Mouse (Mus musculus): ENCODE results near the gene Cluh. TPM values are rescaled to one million over a fixed set of nuclear protein-coding genes. Genes with fewer than 3 reads are reported as not detected.

Cluh gene
- polyA plus RNA-seq, 2 experiments: 14.3 to 29.5 TPM

DNA sequence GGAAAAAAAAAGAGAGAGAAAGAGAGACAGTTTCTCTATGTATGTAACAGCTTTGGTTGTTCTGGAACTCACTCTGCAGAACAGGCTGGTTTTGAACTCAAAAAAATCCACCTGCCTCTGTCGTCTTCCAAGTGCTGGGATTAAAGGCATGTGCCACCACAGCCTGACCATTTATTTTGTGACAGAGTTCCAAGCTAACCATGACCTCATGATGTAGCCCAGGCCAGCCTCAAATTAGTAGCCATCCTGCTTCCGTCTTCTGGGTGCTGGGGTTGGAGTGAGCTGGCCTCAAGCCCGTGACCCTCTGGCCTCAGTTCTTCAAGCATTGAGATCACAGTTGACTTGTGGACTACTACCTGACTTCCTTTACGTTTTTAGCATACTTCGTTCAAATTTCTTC, 19.2 kb downstream of the Cluh start:
- TF ChIP-seq CTCF (IDR thresholded peaks at IDR 0.05; ENCODE audit: low read depth) (no peak), EP300 (IDR thresholded peaks at IDR 0.05; ENCODE audit: low read depth) (no peak)
- Histone ChIP-seq H3K27ac (no peak overlapping the region), H3K9ac (replicated peaks) (no peak overlapping the region), H3K4me1 (replicated peaks; ENCODE audit: control insufficient read depth in 2 of 2, insufficient read depth in 2 of 2, low read length in 1 of 2) (peaks cover 7% of the 10 kb centered on the region in 2 experiments), H3K36me3 (replicated peaks; ENCODE audit: control insufficient read depth, insufficient read depth, low read depth) (peaks cover 43% of the 10 kb centered on the region), H3K27me3 (ENCODE audit: control insufficient read depth, insufficient read depth, low read length) (no peaks in the 10 kb centered on the region), H3K4me2 (ENCODE audit: low read depth) (no peak overlapping the region), H3K9me3 (ENCODE audit: control insufficient read depth, low read length) (no peaks in the 10 kb centered on the region), H3K4me3 (ENCODE audit: insufficient read depth in 1 of 2, low read depth in 2 of 2, low read length in 2 of 2) (no peak overlapping the region)
- ATAC-seq (ENCODE audit: insufficient read depth) (no peak), DNase-seq (ENCODE audit: low read depth in 3 of 3, low spot score in 3 of 3) (no peak)
- 85% methylated on average over 5 of the region's 5 CpGs for WGBS (ENCODE audit: insufficient replicate concordance)

DNA sequence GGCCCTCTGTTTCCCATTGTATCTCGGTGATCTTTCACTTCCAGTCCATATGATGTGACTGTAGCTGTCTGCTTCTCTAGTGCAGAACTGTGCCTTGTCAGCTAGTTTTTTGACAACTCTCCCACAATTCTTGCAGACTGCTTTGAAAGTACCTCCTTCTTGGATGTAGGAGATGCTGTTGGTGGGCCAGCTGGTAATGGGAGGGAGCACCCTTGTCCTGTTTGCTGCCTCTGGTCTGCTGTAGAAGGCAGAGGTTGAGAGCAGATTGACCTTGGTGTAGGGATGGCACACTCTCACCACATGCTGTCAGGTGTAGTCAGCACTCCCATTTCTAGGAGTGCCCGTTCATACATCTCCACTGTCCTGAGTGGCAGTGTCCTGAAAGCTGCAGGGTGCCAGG, 19.7 kb downstream of the Cluh start:
- 82% methylated on average over 2 of the region's 2 CpGs for WGBS (ENCODE audit: insufficient replicate concordance)

DNA sequence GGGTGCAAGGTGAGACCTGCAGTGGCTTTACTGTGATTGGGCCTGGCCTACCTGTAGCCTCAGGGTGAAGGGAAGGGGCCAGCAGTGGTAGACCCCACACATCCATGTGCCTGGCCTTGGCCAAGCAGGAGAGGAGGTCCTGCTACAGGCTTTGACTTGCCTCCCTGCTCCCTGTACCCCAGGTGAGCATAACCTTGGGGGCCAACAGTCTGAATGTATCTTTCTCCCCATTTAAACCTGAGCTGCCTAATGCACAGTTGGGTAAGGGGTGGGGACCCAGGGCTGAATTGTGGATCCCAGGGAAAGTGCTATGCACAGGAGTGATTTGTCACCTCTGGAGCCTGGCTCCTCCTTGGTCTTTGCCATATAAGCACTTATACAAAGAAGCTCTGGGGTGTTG, 20.9 kb downstream of the Cluh start:
- Histone ChIP-seq H3K4me1 (replicated peaks; ENCODE audit: control insufficient read depth in 2 of 2, insufficient read depth in 2 of 2, low read length in 1 of 2) (peaks cover 19 to 21% of the 10 kb centered on the region in 2 experiments), H3K27me3 (ENCODE audit: control insufficient read depth, insufficient read depth, low read length) (no peaks in the 10 kb centered on the region), H3K4me2 (ENCODE audit: low read depth) (no peak overlapping the region), H3K9ac (replicated peaks) (no peak overlapping the region), H3K4me3 (ENCODE audit: insufficient read depth in 1 of 2, low read depth in 2 of 2, low read length in 2 of 2) (no peak overlapping the region), H3K36me3 (replicated peaks; ENCODE audit: control insufficient read depth, insufficient read depth, low read depth) (peaks cover 43% of the 10 kb centered on the region), H3K27ac (no peak overlapping the region), H3K9me3 (ENCODE audit: control insufficient read depth, low read length) (no peaks in the 10 kb centered on the region)
- DNase-seq (ENCODE audit: low read depth in 3 of 3, low spot score in 3 of 3) (no peak), ATAC-seq (ENCODE audit: insufficient read depth) (no peak)
- TF ChIP-seq EP300 (IDR thresholded peaks at IDR 0.05; ENCODE audit: low read depth): no peak
- no peak for TF ChIP-seq CTCF (IDR thresholded peaks at IDR 0.05; ENCODE audit: low read depth)

More for the DNA sequence above, 19.7 kb downstream of the Cluh start:
- Histone ChIP-seq H3K27ac (no peak overlapping the region), H3K9ac (replicated peaks) (no peak overlapping the region), H3K27me3 (ENCODE audit: control insufficient read depth, insufficient read depth, low read length) (no peaks in the 10 kb centered on the region), H3K4me3 (ENCODE audit: insufficient read depth in 1 of 2, low read depth in 2 of 2, low read length in 2 of 2) (no peak overlapping the region), H3K4me2 (ENCODE audit: low read depth) (no peak overlapping the region), H3K4me1 (replicated peaks; ENCODE audit: control insufficient read depth in 2 of 2, insufficient read depth in 2 of 2, low read length in 1 of 2) (peaks cover 11% of the 10 kb centered on the region in 2 experiments), H3K36me3 (replicated peaks; ENCODE audit: control insufficient read depth, insufficient read depth, low read depth) (peaks cover 41% of the 10 kb centered on the region), H3K9me3 (ENCODE audit: control insufficient read depth, low read length) (no peaks in the 10 kb centered on the region)
- TF ChIP-seq CTCF (IDR thresholded peaks at IDR 0.05; ENCODE audit: low read depth) (no peak), EP300 (IDR thresholded peaks at IDR 0.05; ENCODE audit: low read depth) (no peak)
- DNase-seq (ENCODE audit: low read depth in 3 of 3, low spot score in 3 of 3) (no peak), ATAC-seq (ENCODE audit: insufficient read depth) (no peak)

DNA sequence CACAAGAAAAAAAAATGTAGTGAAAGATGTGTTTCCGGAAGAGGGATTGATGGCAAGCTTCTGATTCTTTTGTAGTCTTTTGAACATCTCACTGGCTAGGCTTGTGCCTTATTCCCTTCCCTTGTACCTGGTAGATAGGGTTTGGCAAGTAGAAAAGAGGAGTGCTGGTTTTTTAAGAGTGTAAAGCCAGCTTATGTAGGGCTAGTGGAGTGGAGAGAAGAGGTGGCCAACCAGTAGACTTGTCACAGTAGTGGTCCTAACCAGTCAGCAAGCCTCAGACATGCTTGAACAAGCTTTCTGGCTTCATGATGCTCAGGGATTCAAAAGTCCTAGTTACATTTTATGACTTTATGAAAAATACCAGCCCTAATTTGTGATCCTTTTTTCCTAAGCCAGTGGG, 21.7 kb downstream of the Cluh start:
- Histone ChIP-seq H3K9ac (replicated peaks) (no peak overlapping the region), H3K9me3 (ENCODE audit: control insufficient read depth, low read length) (no peaks in the 10 kb centered on the region), H3K36me3 (replicated peaks; ENCODE audit: control insufficient read depth, insufficient read depth, low read depth) (peaks cover 45% of the 10 kb centered on the region), H3K4me1 (replicated peaks; ENCODE audit: control insufficient read depth in 2 of 2, insufficient read depth in 2 of 2, low read length in 1 of 2) (peaks cover 19 to 22% of the 10 kb centered on the region in 2 experiments), H3K4me2 (ENCODE audit: low read depth) (no peak overlapping the region), H3K4me3 (ENCODE audit: insufficient read depth in 1 of 2, low read depth in 2 of 2, low read length in 2 of 2) (no peak overlapping the region), H3K27ac (no peak overlapping the region), H3K27me3 (ENCODE audit: control insufficient read depth, insufficient read depth, low read length) (no peaks in the 10 kb centered on the region)
- DNase-seq (ENCODE audit: low read depth in 3 of 3, low spot score in 3 of 3) (no peak), ATAC-seq (ENCODE audit: insufficient read depth) (no peak)
- TF ChIP-seq CTCF (IDR thresholded peaks at IDR 0.05; ENCODE audit: low read depth) (no peak), EP300 (IDR thresholded peaks at IDR 0.05; ENCODE audit: low read depth) (no peak)
- WGBS (ENCODE audit: insufficient replicate concordance): 74% methylated on average over 1 of the region's 1 CpGs

DNA sequence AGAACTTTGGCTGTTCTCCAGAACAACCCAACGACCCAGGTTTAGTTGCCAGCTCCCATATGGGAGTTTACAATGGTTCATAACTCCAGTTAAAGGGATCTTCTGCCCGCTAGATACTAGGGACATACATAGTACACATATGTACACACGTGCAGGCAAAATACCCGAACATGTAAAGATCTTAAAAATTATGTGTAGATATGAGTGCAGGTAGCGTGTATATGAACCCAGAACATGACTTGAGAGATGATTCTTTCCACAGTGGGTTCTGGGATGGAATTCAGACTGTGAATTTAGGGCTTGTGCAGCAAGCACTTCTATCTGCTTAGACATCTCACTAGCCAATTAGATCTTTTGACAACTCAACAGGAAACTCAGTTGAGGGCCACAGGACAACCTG, 22.5 kb downstream of the Cluh start:
- 85% methylated on average over 5 of the region's 5 CpGs for WGBS (ENCODE audit: insufficient replicate concordance)
- DNase-seq (ENCODE audit: low read depth in 3 of 3, low spot score in 3 of 3): no peak

More for the DNA sequence above, 22.5 kb downstream of the Cluh start:
- no peak overlapping the region for H3K4me3 ChIP-seq (ENCODE audit: insufficient read depth in 1 of 2, low read depth in 2 of 2, low read length in 2 of 2)
- H3K9ac ChIP-seq (replicated peaks): no peak overlapping the region
- H3K27ac ChIP-seq: no peak overlapping the region
- ATAC-seq (ENCODE audit: insufficient read depth): no peak
- no peaks in the 10 kb centered on the region for H3K27me3 ChIP-seq (ENCODE audit: control insufficient read depth, insufficient read depth, low read length)
- TF ChIP-seq CTCF (IDR thresholded peaks at IDR 0.05; ENCODE audit: low read depth) (no peak), EP300 (IDR thresholded peaks at IDR 0.05; ENCODE audit: low read depth) (no peak)
- no peak overlapping the region for H3K4me2 ChIP-seq (ENCODE audit: low read depth)
- peaks cover 47% of the 10 kb centered on the region for H3K36me3 ChIP-seq (replicated peaks; ENCODE audit: control insufficient read depth, insufficient read depth, low read depth)
- H3K4me1 ChIP-seq (replicated peaks; ENCODE audit: control insufficient read depth in 2 of 2, insufficient read depth in 2 of 2, low read length in 1 of 2): peaks cover 19 to 22% of the 10 kb centered on the region in 2 experiments
- no peaks in the 10 kb centered on the region for H3K9me3 ChIP-seq (ENCODE audit: control insufficient read depth, low read length)

Data from liver, embryonic 14.5 days (tissue).